Mouse (Mus musculus) cerebellum, postnatal 25 days (tissue): Measurements from ENCODE around the gene Dlg1.

Experiments
- DNase-seq, 2 experiments: peaks; one replicate each; pipeline ENCODE4 v3.0.0; 2021; ENCODE audit warnings: mixed read lengths in 2 of 2

Dlg1 gene

GRCm38 (mm10) chr16:31908959-31909358 lies 245.7 kb downstream of the Dlg1 start:
- no peak for DNase-seq

GRCm38 (mm10) chr16:31910281-31910847 lies 247.1 kb downstream of the Dlg1 start:
- no peak for DNase-seq

- DNase-seq, result no peak
These were observed 254.5 kb downstream of the Dlg1 start for GRCm38 (mm10) chr16:31917776-31918175.

GRCm38 (mm10) chr16:31918248-31918724 lies 255.0 kb downstream of the Dlg1 start:
- peak; percentile 88 to 91 for DNase-seq

- no peak for DNase-seq
These were observed 261.1 kb downstream of the Dlg1 start for GRCm38 (mm10) chr16:31924368-31924767.
